Mouse (Mus musculus) telencephalon, adult 2 months (tissue): ENCODE measurements around the gene Manba.

Experiments used
- DNase-seq: peaks from one replicate; pipeline ENCODE4 v3.0.0-alpha.2; 2011; ENCODE audit warnings: low read depth, low spot score

Gene Manba

GRCm38 (mm10) chr3:135581606-135582117, 96.3 kb downstream of the Manba start:
- no peak for DNase-seq

- DNase-seq = no peak
Measured at GRCm38 (mm10) chr3:135582246-135582645, 96.8 kb downstream of the Manba start.

GRCm38 (mm10) chr3:135585482-135585881, 100.1 kb downstream of the Manba start:
- no peak for DNase-seq

DNA sequence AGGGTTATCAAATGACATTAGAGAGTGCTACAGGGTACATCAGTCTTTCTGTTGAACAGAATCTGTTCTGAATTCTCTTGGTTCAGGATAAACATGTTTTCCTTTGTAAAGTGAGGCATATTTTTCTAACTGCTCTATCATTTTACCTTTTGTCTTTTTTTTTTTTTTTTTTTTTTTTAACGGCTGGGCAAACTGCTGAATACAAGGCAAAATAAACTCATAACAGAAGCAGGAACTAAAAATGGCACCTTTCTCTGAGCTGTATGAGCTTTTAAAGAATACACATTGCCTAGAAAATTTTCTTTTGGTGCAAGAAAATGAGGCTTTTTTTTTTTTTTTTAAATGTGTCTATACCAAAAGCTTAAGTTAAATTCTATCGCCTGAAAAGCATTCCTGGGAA, 100.6 kb downstream of the Manba start:
- no peak for DNase-seq

DNA sequence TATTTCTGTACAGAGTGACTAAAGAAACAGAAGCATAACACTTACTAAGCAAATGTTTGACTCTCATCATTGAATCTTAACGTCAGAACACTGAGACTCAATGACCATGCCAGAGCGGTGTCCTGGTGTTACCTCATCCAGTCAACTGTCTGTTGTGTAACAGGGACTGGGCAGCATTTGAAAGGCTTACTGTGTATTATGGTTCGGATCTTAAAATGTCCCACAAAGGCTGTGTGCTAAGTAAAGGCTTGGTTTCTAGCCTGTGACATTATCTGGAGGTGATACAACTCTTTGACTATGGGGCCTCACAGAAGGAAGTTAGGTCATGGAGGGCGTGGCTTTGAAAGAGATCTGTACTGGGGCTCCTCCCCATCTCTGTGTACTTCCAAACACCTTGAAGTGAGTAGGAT, 101.1 kb downstream of the Manba start:
- no peak for DNase-seq

DNA sequence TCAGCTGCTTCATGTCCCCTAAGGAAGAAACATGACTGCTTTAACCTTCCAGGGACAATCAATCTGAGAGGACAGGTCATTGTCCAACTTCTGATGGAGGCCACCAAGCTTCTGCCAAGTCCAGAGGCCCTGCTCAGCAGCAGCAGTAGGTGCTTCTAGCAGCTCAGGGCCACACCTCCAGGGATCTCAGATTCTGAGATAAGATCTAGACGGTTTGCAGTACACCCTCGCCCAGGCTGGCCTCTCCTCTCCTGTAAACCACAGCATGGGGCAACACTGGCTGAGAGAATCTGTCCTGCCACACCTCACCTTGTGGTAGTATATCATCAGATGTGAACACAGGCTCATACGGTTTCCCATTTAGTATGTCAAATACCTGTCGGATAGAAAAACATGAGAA, 105.1 kb downstream of the Manba start:
- no peak for DNase-seq

DNA sequence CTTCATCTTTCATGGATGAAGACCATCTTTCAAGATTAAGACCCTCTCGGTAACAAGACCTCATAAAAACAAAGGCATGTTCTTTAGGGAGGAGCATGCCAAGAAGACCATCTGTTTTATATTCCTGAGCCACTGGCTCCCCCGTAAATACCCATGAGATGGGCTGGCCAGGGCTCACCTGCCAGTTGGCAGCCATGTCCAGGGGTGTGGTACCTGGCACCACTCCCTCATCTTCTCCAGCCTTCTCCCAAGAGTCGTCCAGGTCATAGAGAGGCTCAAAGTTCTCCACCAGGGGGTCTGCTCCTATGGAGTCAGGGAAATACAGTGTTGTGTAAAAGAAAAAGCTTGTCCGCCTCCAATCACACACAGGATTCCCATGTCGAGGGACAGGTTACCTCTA, 106.0 kb downstream of the Manba start:
- no peak for DNase-seq

- DNase-seq = no peak
Measured at GRCm38 (mm10) chr3:135592011-135592410, 106.6 kb downstream of the Manba start.

GRCm38 (mm10) chr3:135594238-135594917, 109.0 kb downstream of the Manba start:
- no peak for DNase-seq

- DNase-seq = no peak
Measured at GRCm38 (mm10) chr3:135597014-135597413, 111.6 kb downstream of the Manba start.

DNA sequence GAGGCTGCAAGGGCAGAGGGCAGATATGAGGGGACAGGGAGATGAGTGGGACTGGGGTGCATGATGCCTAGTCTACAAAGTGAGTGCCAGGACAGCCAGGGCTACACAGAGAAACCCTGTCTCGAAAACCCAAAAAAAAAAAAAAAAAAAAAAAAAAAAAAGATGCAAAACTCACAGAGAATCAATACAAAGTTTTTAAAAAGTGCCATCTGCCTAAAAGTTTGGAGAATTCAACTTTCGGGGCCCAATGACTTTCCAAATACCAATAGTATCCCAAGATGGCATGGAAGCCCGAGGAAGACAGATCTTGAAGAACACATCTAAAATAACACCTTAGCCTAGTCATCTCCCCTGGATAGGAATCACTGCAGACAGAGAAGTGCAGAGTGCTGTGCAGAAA, 112.9 kb downstream of the Manba start:
- no peak for DNase-seq

GRCm38 (mm10) chr3:135602731-135603130, 117.3 kb downstream of the Manba start:
- DNase-seq = no peak

GRCm38 (mm10) chr3:135604626-135605417, 119.4 kb downstream of the Manba start:
- no peak for DNase-seq

DNA sequence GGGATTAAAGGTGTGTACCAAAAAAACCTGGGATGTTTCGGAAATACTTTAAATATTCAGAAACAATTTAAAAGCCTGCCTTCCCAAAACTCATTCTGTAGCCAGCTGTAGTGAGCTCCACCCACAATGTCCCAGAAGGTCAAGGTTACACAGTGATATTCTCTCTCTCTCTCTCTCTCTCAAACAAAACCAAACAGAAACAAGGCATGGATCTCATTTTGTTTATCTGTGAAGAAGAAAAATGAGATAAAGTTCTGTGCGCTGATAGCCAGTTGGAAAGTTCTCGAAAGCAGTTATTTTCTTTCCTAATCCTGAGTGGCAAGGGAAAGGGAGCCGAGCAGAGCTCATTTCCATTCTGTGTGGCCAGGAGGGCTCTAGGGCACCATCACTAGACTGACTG, 120.1 kb downstream of the Manba start:
- no peak for DNase-seq

GRCm38 (mm10) chr3:135606592-135606991, 121.2 kb downstream of the Manba start:
- no peak for DNase-seq

- DNase-seq = no peak
Measured at GRCm38 (mm10) chr3:135607021-135607420, 121.6 kb downstream of the Manba start.

DNA sequence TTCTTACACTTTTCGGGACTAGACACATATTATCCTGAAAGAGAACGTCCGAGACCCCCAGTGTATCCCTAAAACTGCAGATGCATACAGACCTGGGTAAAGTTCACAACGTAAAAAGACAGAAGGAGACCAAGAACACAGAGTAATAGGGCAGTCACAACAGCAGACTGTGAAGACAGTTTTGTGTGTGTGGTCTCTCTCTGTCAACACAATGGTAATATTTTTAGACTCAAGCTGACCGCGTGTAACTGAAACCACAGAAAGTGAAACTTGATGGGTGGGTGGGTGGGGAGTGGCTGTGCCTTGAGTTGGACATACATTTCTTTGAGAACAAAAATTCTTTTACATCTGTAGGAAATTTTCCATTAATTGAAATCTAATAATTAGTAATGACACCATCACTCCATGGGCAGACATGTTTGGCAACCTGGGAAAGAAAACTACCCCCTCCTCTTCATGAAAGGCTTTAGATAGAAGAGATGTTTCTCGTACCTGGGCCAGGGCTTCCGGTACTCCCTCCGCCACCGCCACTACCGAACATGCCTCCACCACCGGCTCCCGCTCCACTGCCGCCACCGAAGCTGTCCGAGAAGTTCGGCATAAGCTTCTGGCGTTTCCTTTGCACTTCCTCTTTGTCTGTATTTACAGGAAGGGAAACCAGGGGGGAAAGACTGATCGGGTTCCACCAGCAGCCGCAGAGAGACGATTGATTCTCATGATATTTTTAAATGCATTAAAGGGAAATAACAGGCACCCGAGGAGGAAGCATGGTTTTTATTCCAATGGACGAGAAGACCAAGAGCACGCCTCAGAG, 122.5 kb downstream of the Manba start:
- DNase-seq = no peak

- DNase-seq = peak; percentile 83
Measured at GRCm38 (mm10) chr3:135610221-135610620, 124.8 kb downstream of the Manba start.

GRCm38 (mm10) chr3:135614376-135614775, 129.0 kb downstream of the Manba start:
- no peak for DNase-seq

DNA sequence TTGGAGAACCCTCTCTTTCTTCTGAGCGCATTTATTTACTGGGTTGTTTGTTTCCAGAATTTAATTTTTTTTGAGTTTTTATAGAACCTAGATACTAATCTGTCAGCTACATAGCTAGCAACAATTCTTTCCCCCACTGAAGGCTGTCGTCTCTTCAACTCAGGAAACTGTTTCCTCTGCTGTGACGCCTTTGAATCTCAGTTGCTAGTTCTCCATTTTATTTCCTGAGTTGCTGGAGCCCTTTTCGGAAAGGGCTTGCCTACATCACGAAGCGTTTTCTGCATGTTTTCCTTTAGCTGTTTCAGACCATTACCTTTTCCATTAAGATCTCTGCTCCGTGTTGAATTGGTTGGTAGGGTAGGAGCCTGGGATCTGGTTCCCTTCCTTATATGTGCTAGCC, 131.3 kb downstream of the Manba start:
- DNase-seq = no peak
